Mouse (Mus musculus): ENCODE results near the gene Hist1h2ap.
"Not testable (repeated sequence)": the region's sequence is repeated elsewhere in the genome, so short reads cannot be mapped to it uniquely, and the experiment has no call there.

The Hist1h2ap gene

DNA sequence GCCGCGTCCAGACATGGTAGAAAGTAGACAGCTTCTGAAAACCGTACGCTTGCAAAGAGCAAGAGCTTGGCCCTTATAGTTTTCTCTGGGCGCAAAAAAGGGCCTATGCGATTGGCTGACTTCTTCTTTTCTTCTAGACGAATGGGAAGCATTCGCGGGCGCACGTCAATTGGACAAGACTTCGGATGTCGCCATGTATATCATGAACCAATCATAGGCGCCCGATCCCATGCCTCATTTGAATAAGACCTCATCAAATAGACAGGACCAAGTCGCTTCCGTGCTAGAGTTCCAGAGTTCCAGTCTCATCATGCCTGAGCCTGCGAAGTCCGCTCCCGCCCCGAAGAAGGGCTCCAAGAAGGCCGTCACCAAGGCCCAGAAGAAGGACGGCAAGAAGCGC, at the start of gene Hist1h2ap, which contains the start of gene Hist1h2br:
Gene Hist1h2ap (minus strand): TSS at position 47 of the 400 bp plus-strand sequence.
Gene Hist1h2br (plus strand): TSS at position 283 of the 400 bp plus-strand sequence.
- DNase-seq, result not testable (repeated sequence)

- DNase-seq, result peak; percentile 6
Observed at GRCm38 (mm10) chr13:21882760-21883405, 49.6 kb upstream of the Hist1h2ap start.

DNA sequence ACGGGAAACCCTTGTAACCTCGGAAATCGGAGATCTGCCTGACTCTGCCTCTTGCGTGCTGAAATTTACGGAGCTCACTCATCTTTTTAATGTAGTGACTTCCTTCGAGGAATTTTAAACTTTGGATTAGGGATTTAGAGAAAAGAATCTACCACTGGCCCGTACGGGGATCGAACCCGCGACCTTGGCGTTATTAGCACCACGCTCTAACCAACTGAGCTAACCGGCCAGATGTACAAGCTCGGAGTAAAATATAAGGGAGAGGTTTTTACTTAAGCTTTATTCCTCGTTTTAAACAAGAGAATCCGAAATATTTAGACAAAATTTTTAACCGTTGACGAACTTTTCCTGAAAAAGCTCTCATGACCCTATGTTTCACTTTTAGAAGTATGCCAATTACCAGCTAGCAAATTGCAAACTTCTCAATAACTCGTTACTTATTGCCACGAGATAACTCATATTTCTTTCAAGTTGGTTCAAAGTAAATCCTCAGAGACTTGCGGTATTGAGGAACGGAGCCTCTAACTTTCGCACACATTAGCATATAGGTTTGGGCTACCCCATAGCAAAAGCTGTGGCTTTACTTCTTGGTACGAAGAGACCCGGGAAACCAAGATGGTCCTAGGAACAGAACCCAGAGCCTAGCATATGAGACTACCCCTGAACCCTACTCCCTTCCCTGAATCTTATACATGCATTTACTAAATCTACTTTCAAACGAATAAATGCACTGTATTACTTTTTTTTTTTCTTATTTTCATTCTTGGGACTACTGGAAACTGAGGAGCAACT, 48.8 kb upstream of the Hist1h2ap start:
- peak; percentile 17 for DNase-seq

GRCm38 (mm10) chr13:21880735-21881134, 47.4 kb upstream of the Hist1h2ap start:
- no peak for DNase-seq

DNA sequence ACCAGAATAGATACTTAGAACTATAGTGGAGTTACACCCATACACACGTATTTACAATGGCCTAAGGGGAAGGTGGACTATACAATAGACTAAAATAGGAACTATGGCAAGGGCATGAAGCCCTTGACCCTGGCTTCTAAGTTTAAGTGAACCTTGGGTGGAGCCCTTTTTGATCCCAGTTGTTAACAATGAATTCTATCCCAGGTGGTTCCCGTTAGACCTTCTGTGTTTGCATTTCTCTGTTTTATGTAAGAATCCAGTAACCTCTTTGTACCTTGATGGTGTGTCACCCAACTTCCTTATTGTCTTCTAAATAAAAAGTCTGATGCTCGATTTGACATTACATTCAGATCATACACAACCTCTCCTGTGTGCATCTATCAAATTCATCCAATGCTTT, 32.2 kb upstream of the Hist1h2ap start:
- not testable (repeated sequence) for DNase-seq

DNA sequence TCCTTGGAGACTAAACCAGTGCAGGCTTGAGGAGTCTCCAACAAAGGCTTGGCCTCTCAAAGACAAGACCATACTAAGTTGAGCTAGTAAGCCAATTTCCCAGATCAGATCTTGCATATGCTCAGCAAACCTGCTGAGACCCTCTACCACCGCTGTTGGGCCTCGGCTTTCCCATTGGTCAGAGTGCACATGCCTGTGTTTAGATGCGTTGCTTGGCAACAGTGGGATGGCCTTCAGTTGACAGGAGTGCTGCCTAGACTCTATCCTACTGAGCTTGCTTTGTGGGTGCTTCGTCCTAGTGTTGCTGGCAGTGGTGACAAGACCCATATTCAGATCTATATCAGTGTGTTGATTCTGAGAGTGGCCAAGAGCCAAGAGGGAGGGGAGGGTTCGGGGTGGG, 28.3 kb upstream of the Hist1h2ap start:
- DNase-seq, result no peak

DNA sequence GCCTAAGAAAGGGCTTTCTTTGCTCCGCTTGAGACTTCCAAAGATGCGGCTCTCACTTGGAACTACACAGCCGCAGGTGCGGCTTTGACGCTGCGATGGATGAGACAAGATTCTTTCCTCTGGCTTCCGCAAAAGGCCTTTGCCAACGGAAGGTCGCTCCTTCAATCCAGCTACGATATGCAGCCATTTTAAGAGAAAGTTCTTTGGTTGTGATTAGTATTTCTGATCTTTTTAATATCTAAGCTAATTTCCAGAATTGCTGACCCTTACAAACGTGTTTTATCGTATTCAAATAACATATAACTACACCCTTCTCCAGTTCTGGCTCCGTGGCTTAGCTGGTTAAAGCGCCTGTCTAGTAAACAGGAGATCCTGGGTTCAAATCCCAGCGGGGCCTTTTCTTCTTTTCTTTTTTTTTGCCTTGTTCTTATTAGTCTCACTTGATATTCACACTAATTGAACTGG, 22.4 kb upstream of the Hist1h2ap start:
- DNase-seq, result peak; percentile 7

- DNase-seq, result peak; percentile 80
Observed at GRCm38 (mm10) chr13:21855146-21855545, 21.8 kb upstream of the Hist1h2ap start.

GRCm38 (mm10) chr13:21852215-21852945, 19.1 kb upstream of the Hist1h2ap start:
- peak; percentile 2 for DNase-seq

DNA sequence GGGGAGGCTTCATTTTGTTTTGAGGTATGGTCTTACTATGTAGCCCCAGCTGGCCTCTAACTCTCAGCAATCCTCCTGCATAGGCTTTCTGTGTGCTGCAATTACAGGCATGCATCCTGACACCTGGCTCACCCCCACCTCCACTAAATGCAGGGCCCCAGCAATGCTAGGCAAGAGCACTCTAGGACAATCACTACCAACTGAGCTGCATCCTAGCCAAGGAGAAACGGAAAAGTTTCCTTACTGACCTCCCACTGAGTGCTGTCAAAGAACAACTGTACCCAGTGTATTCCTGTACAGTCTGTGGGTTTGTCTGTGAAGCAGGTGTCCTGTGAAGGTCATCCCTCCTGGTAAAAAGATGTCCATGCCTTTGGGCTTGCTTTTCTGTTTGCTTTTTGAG, 17.4 kb upstream of the Hist1h2ap start:
- not testable (repeated sequence) for DNase-seq

DNA sequence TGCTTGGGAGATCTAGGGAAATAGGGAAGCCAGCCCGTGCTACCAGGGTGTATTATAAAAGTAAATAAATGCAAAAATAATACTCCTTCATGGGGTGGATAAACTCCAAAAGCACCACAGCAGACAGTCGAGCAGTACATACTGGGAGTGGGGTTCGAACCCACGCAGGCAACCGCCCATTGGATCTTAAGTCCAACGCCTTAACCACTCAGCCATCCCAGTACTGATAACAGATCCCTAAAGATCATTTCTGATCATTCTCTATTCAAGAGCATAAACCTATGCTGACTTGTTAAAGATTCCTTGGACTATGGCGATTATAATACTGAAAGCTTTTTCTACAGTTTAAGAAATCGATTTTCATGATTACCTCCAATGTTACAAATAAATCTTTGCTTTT, 14.6 kb upstream of the Hist1h2ap start:
- DNase-seq, result no peak

- DNase-seq, result not testable (repeated sequence)
Observed at GRCm38 (mm10) chr13:21846356-21846755, 13.0 kb upstream of the Hist1h2ap start.

GRCm38 (mm10) chr13:21840508-21840907, 7.2 kb upstream of the Hist1h2ap start:
- DNase-seq, result not testable (repeated sequence)

DNA sequence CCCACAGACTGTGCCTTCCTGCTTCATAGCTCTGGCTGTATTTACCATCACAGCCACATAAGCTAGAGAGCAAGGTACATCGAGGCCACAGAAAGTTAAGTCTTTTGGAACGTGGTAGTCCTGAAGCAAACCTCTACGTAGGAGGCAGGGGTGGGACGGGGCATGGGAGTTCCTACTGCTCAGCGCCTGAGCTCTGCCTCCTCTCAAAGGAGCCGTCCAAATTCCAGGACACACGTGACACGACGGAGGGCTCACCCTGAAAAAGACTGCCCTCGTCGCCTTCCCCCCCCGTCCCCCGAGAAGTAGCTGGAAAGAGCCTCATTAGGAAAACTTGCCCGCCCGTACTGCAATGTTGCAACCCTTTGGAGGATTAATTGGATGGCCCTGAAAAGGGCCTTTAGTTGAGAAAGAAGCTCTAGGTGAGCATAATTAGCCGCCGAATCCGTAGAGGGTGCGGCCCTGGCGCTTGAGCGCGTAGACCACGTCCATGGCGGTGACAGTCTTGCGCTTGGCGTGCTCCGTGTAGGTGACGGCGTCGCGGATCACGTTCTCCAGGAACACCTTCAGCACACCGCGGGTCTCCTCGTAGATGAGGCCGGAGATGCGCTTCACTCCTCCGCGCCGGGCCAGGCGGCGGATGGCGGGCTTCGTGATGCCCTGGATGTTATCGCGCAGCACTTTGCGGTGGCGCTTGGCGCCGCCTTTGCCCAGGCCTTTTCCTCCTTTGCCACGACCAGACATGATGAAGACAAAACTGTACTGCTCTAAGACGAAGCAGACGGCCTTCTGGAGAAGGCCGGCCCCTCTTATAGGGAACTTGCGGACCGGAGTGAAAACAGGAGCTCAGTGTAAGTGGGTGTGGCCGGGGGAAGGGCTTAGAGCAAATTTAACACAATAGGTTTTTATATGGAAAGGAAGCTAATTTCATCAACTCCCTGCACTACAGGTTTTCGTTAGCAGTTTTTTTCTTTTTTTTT, 1.6 kb downstream of the Hist1h2ap start, which contains the start of gene Hist1h4n:
Gene Hist1h4n (minus strand): TSS at position 779 of the 977 bp plus-strand sequence.
- DNase-seq, result peak; percentile 13

GRCm38 (mm10) chr13:21830344-21830743, 3.0 kb downstream of the Hist1h2ap start:
- no peak for DNase-seq

DNA sequence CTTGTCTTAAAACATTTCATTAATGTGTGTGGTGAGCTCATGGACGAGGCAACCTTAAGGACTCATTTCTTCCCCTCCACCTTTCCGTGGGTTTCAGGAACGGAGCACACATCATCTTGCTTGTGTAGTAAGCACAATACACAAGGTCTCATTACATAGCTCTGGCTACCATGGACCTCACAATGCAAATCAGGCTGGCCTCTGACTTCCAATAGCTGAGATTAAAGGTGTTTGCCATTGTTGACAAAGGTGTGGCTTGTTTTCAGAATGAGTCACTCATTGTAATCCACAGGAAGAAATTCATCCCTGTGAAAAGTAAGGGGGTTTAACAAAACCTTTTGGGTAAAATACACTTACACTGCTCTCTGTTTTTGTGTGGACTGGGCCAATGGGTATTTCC, 4.8 kb downstream of the Hist1h2ap start:
- no peak for DNase-seq

DNA sequence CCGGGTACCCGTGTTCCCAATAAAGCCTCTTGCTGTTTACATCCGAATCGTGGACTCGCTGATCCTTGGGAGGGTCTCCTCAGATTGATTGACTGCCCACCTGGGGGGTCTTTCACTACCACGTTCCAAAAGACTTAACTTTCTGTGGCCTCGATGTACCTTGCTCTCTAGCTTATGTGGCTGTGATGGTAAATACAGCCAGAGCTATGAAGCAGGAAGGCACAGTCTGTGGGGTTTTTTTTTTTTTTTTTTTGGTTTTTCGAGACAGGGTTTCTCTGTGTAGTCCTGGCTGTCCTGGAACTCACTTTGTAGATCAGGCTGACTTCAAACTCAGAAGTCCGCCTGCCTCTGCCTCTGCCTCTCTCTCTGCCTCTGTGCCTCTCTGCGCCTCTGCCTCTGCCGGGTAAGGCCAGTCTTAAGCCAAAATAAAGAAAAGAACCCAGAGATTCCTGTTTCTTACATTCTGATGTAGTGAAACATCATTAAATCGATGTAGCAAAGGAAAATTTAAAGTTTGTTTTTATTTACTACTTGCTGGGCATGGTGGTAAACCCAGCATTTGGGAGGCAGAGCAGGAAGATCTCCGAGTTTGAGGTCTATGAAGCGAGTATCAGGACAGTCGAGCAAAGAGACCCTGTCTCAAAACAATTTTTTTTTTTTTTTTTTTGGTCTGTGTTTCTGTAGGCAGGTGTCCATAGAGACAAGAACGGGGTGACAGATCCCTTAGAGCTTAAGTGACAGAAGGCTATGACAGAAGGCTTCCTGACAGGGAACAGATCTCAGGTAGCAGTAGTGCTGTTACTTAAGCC, 13.0 kb downstream of the Hist1h2ap start:
- not testable (repeated sequence) for DNase-seq

- DNase-seq, result not testable (repeated sequence)
Observed at GRCm38 (mm10) chr13:21812092-21812491, 21.2 kb downstream of the Hist1h2ap start.

GRCm38 (mm10) chr13:21811539-21811938, 21.8 kb downstream of the Hist1h2ap start, which contains the start of gene Hist1h4m:
TSS of gene Hist1h4m (plus strand) at chr13:21811746.
- peak; percentile 18 for DNase-seq

- DNase-seq, result not testable (repeated sequence)
Observed at GRCm38 (mm10) chr13:21811074-21811473, 22.2 kb downstream of the Hist1h2ap start.

DNA sequence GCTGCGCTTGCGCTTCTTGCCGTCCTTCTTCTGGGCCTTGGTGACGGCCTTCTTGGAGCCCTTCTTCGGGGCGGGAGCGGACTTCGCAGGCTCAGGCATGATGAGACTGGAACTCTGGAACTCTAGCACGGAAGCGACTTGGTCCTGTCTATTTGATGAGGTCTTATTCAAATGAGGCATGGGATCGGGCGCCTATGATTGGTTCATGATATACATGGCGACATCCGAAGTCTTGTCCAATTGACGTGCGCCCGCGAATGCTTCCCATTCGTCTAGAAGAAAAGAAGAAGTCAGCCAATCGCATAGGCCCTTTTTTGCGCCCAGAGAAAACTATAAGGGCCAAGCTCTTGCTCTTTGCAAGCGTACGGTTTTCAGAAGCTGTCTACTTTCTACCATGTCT, 23.2 kb downstream of the Hist1h2ap start, which contains the start of the genes Hist1h2bq and Hist1h2ao:
Gene Hist1h2bq (minus strand): TSS at position 125 of the 400 bp plus-strand sequence.
Gene Hist1h2ao (plus strand): TSS at position 393 of the 400 bp plus-strand sequence.
- DNase-seq, result not testable (repeated sequence)
